Mouse (Mus musculus) mature B cell (primary cell): ENCODE results near the gene Surf1.

Experiments used
- in situ Hi-C: fragments of 300-500 bp; cut with MboI; formaldehyde crosslinking; loops from 2 replicates; pipeline ENCODE4 v1.14.3; 2019

The Surf1 gene

GRCm38 (mm10) chr2:26927745-26928476 is 11.6 kb upstream of the Surf1 start:
- in situ Hi-C loops: no loop called here

- in situ Hi-C loops: loop anchor here (25.0 kb wide), 2 partner anchors 484 to 1359 kb away; partner anchors contain the start of genes Edf1, Mamdc4 and Sec16a
These were observed 5.5 kb upstream of the Surf1 start for GRCm38 (mm10) chr2:26921784-26922183.

GRCm38 (mm10) chr2:26920190-26920855 is 4.0 kb upstream of the Surf1 start:
- in situ Hi-C loops: loop anchor here (25.0 kb wide), 2 partner anchors 483 to 1358 kb away; partner anchors contain the start of genes Edf1, Mamdc4 and Sec16a

- in situ Hi-C loops: loop anchor here (25.0 kb wide), 2 partner anchors 482 to 1357 kb away; partner anchors contain the start of genes Edf1, Mamdc4 and Sec16a
These were observed 3.4 kb upstream of the Surf1 start for GRCm38 (mm10) chr2:26919684-26920083.

GRCm38 (mm10) chr2:26916738-26917137 is 408 bp upstream of the Surf1 start:
- in situ Hi-C loops: loop anchor here (25.0 kb wide), 2 partner anchors 479 to 1354 kb away; partner anchors contain the start of genes Edf1, Mamdc4 and Sec16a

- in situ Hi-C loops: loop anchor here (25.0 kb wide), 2 partner anchors 477 to 1352 kb away; partner anchors contain the start of genes Edf1, Mamdc4 and Sec16a
These were observed 2.0 kb downstream of the Surf1 start for GRCm38 (mm10) chr2:26914148-26914941.

- in situ Hi-C loops: loop anchor here (25.0 kb wide), 2 partner anchors 476 to 1351 kb away; partner anchors contain the start of genes Edf1, Mamdc4 and Sec16a
These were observed 2.7 kb downstream of the Surf1 start for GRCm38 (mm10) chr2:26913416-26914147.

GRCm38 (mm10) chr2:26912253-26912770 is 4.0 kb downstream of the Surf1 start:
- in situ Hi-C loops: loop anchor here (25.0 kb wide), 2 partner anchors 475 to 1350 kb away; partner anchors contain the start of genes Edf1, Mamdc4 and Sec16a

GRCm38 (mm10) chr2:26910994-26911765 is 5.2 kb downstream of the Surf1 start:
- in situ Hi-C loops: loop anchor here (25.0 kb wide), 2 partner anchors 474 to 1349 kb away; partner anchors contain the start of genes Edf1, Mamdc4 and Sec16a

- in situ Hi-C loops: loop anchor here (25.0 kb wide), 2 partner anchors 473 to 1348 kb away; partner anchors contain the start of genes Edf1, Mamdc4 and Sec16a
These were observed 6.0 kb downstream of the Surf1 start, which contains the start of the genes Med22 and Rpl7a for GRCm38 (mm10) chr2:26910124-26910993. Med22 (minus strand) TSS chr2:26910677. Rpl7a (plus strand) TSS chr2:26910764.

GRCm38 (mm10) chr2:26909387-26909784 is 6.9 kb downstream of the Surf1 start:
- in situ Hi-C loops: loop anchor here (25.0 kb wide), 2 partner anchors 472 to 1347 kb away; partner anchors contain the start of genes Edf1, Mamdc4 and Sec16a

GRCm38 (mm10) chr2:26908710-26909386 is 7.5 kb downstream of the Surf1 start:
- in situ Hi-C loops: loop anchor here (25.0 kb wide), 2 partner anchors 472 to 1347 kb away; partner anchors contain the start of genes Edf1, Mamdc4 and Sec16a

- in situ Hi-C loops: loop anchor here (25.0 kb wide), 2 partner anchors 470 to 1345 kb away; partner anchors contain the start of genes Edf1, Mamdc4 and Sec16a
These were observed 9.2 kb downstream of the Surf1 start for GRCm38 (mm10) chr2:26907109-26907508.

- in situ Hi-C loops: loop anchor here (25.0 kb wide), 2 partner anchors 469 to 1344 kb away; partner anchors contain the start of genes Edf1, Mamdc4 and Sec16a
These were observed 9.9 kb downstream of the Surf1 start for GRCm38 (mm10) chr2:26906431-26906830.

GRCm38 (mm10) chr2:26905936-26906335 is 10.4 kb downstream of the Surf1 start:
- in situ Hi-C loops: loop anchor here (25.0 kb wide), 2 partner anchors 469 to 1344 kb away; partner anchors contain the start of genes Edf1, Mamdc4 and Sec16a

GRCm38 (mm10) chr2:26903311-26903710 is 13.0 kb downstream of the Surf1 start:
- in situ Hi-C loops: loop anchor here (25.0 kb wide), 2 partner anchors 466 to 1341 kb away; partner anchors contain the start of genes Edf1, Mamdc4 and Sec16a
